ENCODE assay signal across 16 mouse cellular contexts in the genomic region with DNA sequence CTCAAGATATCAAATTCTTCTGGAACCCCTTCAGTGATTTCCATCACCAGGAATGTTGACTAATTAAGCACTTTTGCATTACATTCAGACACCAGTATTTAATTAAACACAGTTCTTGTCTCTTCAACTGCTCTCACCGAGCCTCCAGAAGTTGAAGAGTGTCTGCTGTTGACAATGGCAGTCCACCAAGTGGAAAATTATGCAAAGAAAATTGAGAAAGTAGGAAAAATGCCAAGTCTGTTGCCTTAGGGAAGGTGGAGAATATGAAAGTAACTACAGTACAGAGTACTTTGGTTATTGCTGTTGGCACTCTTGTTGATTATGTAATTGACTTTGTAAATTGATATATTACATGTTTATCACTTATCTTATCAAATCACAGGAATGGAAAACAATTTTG.
"Had no signal": no experiment of that assay in that cellular context is flagged by ENCODE, and none has a peak within 500 bp of the region (broad histone marks: within the 10 kb centered on the region; RNA-seq: fewer than 3 reads in every experiment).

No protein-coding gene starts in this region.

- DNase-seq: kidney, adult 9 months; kidney, postnatal 36 days; layer of hippocampus, adult 9-11 months; layer of hippocampus, postnatal 36 days; lung, adult 18-20 months; lung, postnatal 4 days; right cerebral cortex, adult 18-20 months; right cerebral cortex, postnatal 25 days; thymus, postnatal 36 days had no signal

- H3K9me3 ChIP-seq: limb, embryonic 15.5 days; midbrain, embryonic 10.5 days; neural tube, embryonic 15.5 days had no signal

- H3K27me3 ChIP-seq: limb, embryonic 15.5 days; neural tube, embryonic 15.5 days had no signal

- H3K4me2 ChIP-seq: limb, embryonic 15.5 days; neural tube, embryonic 15.5 days had no signal

- ATAC-seq: lung, postnatal 0 days had no signal

- H3K36me3 ChIP-seq: limb, embryonic 15.5 days; midbrain, embryonic 10.5 days; neural tube, embryonic 15.5 days had no signal

- H3K4me1 ChIP-seq: limb, embryonic 15.5 days; midbrain, embryonic 10.5 days; neural tube, embryonic 15.5 days had no signal

- H3K9ac ChIP-seq: limb, embryonic 15.5 days; liver, embryonic 14.5 days; neural tube, embryonic 15.5 days had no signal

- H3K27ac ChIP-seq: kidney, postnatal 0 days; limb, embryonic 15.5 days; liver, embryonic 14.5 days; midbrain, embryonic 10.5 days; neural tube, embryonic 15.5 days had no signal

- H3K4me3 ChIP-seq: limb, embryonic 15.5 days; midbrain, embryonic 10.5 days; myocyte; neural tube, embryonic 15.5 days had no signal
